Mouse (Mus musculus) skeletal muscle tissue, adult 2 months (tissue): Measurements from ENCODE around the gene Tkt.
"Not testable (repeated sequence)": the region's sequence is repeated elsewhere in the genome, so short reads cannot be mapped to it uniquely, and the experiment has no call there.

Source experiments
- DNase-seq: peaks from one replicate; pipeline ENCODE4 v3.0.0-alpha.2; 2012; ENCODE audit warnings: low read depth, low spot score

Tkt gene

DNA sequence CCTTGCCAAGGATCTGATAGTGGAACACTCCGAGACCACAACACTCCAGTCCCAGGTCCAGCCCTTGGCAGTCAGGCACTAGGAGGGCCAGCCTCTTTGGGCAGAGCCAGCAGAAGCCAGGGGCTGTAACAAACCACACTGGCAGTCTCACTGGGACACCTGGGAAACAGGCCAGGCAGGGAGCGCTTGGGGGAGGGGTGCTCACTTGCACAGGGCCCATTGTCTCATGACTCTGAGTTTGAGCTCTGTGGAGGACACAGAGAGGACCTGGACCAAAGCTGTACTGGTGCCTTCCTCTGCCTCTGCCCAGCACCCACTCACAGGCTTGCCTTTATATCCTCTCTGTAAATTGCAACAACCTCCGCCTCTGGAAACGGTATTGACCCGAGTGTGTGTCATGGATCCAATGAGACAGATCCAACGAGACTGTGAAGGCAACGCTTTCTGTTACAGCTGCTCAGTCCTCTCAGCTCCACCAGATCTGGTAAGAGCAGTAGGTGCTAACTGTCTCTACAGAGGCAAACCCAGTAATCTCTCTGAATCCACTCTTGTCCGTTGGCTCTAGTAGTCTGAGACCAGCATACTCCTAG is at the start of gene Tkt:
Gene Tkt, plus strand, starts transcription at position 229 of the 590 bp plus-strand sequence.
- DNase-seq = peak; percentile 39

GRCm38 (mm10) chr14:30504990-30505389 is 43.2 kb upstream of the Tkt start:
- no peak for DNase-seq

GRCm38 (mm10) chr14:30510214-30510763 is 37.9 kb upstream of the Tkt start:
- no peak for DNase-seq

- DNase-seq = no peak
Observed at GRCm38 (mm10) chr14:30512896-30513295, 35.3 kb upstream of the Tkt start.

GRCm38 (mm10) chr14:30515931-30516723 is 32.0 kb upstream of the Tkt start:
- DNase-seq = no peak

DNA sequence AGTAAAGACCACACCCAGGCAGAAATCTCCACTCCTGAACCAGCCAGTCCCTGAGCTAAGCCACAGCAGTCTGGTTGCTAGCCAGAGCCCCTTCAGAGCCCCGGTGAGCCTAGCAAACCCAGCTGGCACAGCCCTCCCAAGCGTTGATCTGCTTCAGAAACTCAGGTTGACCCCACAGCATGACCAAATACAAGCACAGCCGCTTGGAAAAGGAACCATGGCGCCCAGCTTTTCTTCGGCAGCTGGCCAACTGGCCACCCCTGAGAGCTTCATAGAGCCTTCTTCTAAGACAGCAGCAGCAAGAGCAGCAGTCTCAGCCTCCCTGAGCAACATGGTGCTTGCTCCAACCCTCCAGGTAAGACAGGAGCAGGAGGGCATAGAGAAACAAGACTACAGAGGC is 28.8 kb upstream of the Tkt start:
- no peak for DNase-seq

DNA sequence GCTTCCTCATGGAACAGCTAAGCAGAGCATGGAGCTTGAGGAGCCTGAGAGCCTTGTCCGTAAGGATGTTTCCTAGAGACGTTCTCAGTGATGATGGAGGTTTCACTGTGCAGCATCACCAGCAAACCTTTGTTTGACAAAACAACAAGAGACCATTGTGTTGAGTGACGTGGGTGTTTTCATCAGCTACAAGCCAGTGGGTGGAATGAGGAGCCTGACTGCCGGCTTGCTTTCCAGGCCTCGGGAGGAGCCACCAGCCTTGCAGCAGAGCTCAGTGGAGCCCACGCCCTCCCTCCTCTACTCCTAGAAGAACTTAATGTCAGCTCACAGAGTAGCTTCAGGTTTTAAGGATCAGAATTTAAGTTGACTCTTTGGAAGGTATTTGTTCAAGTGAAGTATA is 24.8 kb upstream of the Tkt start:
- DNase-seq = no peak

DNA sequence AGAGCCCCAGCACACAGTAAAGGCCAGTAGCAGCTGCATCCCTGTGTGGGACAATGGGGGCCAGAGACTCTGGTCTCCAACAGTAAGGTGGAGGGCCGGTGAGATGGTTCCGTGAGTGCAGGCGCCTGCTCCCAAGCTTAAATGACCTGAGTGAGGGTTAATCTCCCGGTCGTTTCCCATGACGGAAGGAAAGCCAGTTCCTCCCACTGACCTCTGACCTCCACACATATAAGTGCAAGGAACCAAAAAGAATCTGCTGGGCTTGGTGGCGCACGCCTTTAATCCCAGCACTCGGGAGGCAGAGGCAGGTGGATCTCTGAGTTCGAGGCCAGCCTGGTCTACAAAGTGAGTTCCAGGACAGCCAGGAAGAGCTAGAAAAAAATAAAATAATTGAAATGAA is 19.8 kb upstream of the Tkt start:
- no peak for DNase-seq

DNA sequence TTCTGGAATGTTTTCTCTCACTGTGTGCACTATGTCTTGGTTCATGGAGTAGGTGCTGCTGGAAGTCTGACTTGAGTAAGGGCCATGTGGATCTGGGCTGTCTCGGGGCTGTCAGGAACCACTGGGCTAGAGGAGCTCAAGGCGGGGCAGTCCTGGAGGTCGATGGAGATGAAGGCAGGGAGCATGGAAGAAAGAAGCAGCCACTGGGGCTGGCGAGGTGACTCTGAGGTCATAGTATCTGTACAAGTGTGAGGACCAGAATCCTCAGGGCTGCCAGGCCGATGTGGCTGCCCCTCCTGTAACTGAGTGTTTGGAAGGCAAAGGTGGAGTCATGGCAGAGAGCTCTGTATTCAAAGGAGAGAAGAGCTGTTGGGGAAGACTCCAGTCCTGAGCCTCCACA is 19.2 kb upstream of the Tkt start:
- DNase-seq = no peak

DNA sequence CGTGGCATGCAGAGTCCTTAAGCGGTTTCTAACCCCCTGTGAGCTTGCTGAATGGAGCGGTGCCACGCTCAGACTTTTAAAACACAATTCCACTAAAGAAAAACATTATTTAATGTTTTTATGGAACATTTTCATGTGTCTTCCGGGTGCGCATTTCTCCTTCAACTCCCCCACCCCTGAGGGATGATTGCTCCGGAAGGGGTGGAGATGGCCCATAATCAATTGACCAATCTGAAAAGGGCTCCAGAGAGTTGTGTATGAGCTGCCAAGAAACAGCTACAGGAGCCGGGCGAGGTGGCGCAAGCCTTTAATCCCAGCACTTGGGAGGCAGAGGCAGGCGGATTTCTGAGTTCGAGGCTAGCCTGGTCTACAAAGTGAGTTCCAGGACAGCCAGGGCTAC is 18.7 kb upstream of the Tkt start:
- DNase-seq = no peak

DNA sequence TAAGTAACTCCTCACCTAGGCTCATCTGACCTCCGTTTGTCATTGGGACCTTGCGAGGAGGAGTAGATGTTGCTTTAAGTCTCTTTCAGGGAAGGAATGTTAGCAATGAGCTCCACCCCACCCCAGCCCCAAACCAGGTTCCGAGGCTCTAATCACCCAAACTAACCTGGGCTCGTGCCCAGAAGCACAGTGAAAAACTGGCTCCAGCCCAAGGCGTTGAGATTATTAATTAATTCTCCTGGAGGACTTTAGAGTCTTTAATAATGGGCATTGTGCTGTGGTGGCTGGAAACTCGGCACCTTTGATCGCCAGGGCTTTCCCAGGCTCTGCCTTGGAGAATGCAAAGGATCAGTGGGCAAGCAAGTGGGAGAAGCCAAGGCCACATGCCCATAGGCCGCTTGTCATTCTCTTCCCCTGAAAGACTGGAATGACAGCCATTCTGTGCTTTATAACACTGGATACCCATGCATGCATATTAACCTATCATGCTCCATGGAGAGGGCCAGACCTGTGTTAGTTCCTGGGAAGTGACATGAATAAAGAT is 17.4 kb upstream of the Tkt start:
- no peak for DNase-seq

DNA sequence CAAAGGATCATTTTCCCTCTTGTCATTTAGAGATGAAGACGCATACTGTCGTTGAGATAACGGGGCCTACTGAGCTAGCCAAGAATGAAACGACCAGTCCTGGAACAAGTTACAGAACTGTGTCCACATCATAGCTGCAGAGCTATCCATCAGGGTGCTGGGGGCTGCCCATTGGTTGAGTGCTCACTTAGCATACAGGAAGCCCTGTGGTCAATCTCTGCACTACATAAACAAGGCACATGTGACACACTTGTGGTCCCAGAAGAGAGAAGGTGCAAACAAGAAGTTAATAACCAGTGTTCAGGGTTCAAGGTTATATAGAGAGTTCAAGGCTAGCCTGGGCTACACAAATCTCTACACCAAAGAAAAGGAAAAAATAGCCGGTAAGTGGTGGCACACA is 16.7 kb upstream of the Tkt start:
- no peak for DNase-seq

- DNase-seq = no peak
Observed at GRCm38 (mm10) chr14:30531896-30532295, 16.3 kb upstream of the Tkt start.

DNA sequence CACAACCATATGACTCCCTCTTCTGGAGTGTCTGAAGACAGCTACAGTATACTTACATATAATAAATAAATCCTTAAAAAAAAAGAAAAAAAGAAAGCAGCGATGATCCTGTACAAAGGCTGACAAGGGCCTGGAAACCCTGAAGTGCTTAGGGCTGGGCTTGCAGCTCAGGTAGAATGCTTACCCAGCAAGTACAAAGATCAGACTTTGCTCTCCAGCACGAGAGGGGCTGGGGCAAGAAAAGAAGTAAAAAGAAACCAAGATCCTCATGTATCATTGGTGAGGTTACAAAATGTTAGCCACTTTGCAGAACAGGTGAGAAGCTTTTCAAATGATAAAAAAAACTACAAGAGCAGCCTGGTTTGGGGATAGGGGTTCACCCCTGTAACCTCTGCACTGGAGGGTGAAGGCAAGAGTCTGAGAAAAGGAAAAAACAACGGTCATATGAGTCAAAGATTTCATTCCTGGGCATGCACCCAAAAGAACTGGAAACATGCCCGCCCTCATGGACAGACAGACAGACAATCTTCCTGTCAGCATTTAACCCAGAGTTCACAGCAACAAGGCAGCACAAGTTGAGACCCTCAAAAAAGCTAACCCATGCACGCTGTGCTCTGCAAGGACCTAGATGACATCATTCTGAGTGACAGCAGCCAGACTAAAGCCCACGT is 14.2 kb upstream of the Tkt start:
- no peak for DNase-seq

DNA sequence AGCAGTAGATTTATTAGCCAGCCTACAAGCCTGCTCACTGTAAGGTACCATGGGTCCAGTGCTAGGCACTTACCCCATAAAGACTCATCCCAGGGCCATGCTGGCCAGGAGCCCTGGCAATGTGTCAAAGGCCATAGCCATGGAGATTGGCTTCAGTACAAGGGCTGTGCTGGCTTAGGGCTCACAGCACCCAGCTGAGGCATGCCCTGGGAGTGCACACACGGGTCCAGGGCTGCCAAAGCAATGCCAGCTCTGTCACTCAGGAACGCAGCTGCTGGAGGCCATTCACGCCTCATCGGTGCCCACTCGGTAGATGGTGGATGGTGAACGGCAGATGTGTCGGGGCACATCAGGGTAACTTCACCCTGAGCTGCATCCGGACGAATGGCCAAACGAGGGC is 6.6 kb upstream of the Tkt start:
- DNase-seq = peak; percentile 91

GRCm38 (mm10) chr14:30543331-30543730 is 4.8 kb upstream of the Tkt start:
- not testable (repeated sequence) for DNase-seq

DNA sequence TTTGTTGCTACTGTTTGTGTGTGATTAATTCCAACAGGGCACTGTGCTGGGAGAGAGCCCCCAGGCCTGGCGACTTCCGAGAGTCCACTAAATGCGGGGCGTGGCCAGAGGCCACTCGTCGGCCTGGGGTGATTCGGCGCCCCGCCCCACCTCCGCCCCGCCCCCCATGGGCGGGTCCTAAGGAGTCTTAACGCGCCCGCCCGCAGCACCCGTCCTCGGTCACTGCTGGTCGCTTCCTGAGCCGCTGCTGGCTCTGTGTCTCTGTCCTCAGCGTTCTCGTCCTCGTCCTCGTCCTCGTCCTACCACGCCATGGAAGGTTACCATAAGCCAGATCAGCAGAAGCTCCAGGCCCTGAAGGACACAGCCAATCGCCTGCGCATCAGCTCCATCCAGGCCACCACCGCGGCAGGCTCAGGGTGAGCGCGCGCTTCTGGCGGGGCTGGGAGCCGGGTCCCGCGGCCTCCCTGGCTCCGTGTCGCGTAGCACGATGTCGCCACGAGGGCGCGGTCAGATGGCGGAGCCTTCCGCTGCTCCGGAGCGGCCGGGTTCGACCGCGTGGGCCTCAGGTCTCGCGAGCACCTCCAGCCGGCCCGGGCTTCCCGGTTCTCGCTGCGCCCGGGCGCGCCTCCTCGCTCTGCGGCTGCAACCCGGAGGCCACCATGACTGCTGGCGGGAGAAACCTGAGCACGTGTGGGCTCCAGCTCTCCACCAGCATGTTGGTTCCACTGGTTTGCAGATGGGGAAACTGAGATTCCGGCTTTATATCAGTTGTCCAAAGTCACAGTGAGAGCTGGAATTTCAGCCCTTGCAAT is 1.0 kb downstream of the Tkt start:
- DNase-seq = peak; percentile 88

GRCm38 (mm10) chr14:30549777-30550149 is 1.6 kb downstream of the Tkt start:
- no peak for DNase-seq

- DNase-seq = no peak
Observed at GRCm38 (mm10) chr14:30550232-30551070, 2.3 kb downstream of the Tkt start.

GRCm38 (mm10) chr14:30551509-30551908 is 3.4 kb downstream of the Tkt start:
- DNase-seq = no peak

DNA sequence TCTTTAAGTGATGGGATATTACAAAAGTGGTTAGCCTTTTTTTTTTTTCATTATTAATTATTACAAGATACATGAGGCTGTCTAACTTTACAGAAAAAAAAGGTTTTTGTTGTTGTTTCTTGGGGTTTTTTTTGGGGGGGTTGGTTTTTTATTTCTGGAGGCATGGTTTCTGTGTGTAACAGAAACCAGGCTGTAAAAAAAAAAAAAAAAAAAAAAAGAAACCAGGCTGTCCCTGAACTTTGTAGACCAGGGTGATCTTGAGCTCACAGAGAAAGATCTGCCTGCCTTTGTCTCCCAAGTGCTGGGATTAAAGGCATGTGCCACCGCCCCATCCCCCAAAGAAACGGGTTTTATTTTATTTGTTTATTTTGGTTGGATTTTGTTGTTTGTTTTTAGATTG is 3.8 kb downstream of the Tkt start:
- DNase-seq = no peak
